Mouse (Mus musculus) kidney, postnatal 0 days (tissue): ENCODE results near the gene Gsdma. TPM values are rescaled to one million over a fixed set of nuclear protein-coding genes. Genes with fewer than 3 reads are reported as not detected.

ENCODE experiments used
- ATAC-seq: fragments of 200-750 bp; cut with Nextera tagmentation; replicated peaks from 2 replicates; pipeline ENCODE4 v1.8.0; 2017; ENCODE audit warnings: low read depth, moderate number of reproducible peaks, moderate TSS enrichment, moderate library complexity; ENCODE audit not compliant: low FRiP score
- DNase-seq: peaks from one replicate; pipeline ENCODE4 v3.0.0-alpha.2; 2016; ENCODE audit warnings: low spot score
- H3K27ac ChIP-seq: fragments of 300-500 bp; sonication (generic); 2 replicates; pipeline ENCODE4 v1.5.1; 2014; ENCODE audit warnings: mild to moderate bottlenecking
- H3K27me3 ChIP-seq: fragments of 300-500 bp; sonication (generic); 2 replicates; pipeline ENCODE4 v1.6.1; 2014; ENCODE audit warnings: low read length, mixed read lengths; ENCODE audit not compliant: insufficient read depth
- H3K36me3 ChIP-seq: fragments of 300-500 bp; sonication (generic); 2 replicates; pipeline ENCODE4 v1.6.1; 2014; ENCODE audit warnings: low read length, mixed read lengths; ENCODE audit not compliant: insufficient read depth
- H3K4me1 ChIP-seq: fragments of 300-500 bp; sonication (generic); replicated peaks from 2 replicates; pipeline ENCODE4 v1.6.1; 2014; ENCODE audit warnings: antibody characterized with exemption, low read length, mixed read lengths; ENCODE audit not compliant: insufficient read depth
- H3K4me2 ChIP-seq: fragments of 300-500 bp; sonication (generic); 2 replicates; pipeline ENCODE4 v1.6.1; 2014; ENCODE audit warnings: mild to moderate bottlenecking, low read length, moderate library complexity, mixed read lengths
- H3K4me3 ChIP-seq: fragments of 300-500 bp; sonication (generic); replicated peaks from 2 replicates; pipeline ENCODE4 v1.5.1; 2014; ENCODE audit warnings: low read depth, low read length
- H3K9ac ChIP-seq: fragments of 300-500 bp; sonication (generic); 2 replicates; pipeline ENCODE4 v1.6.1; 2014; ENCODE audit warnings: low read depth, low read length
- H3K9me3 ChIP-seq: fragments of 300-500 bp; sonication (generic); replicated peaks from 2 replicates; pipeline ENCODE4 v1.6.1; 2016; ENCODE audit warnings: low read length, inconsistent platforms, mixed read lengths
- CTCF ChIP-seq: IDR thresholded peaks from 2 replicates; pipeline ENCODE4 v1.5.1; 2016; ENCODE audit warnings: antibody characterized with exemption, low read depth, mild to moderate bottlenecking, moderate library complexity
- WGBS: fragments of 180-500 bp; shearing (Covaris S2); extraction: QIAGEN DNeasy Blood & Tissue Kit; methylation state at CpG from one replicate; pipeline ENCODE4 v1.1.7; 2014; 5-methylcytosine and 5-hydroxymethylcytosine counted together
- polyA plus RNA-seq: library from polyadenylated mRNA; unstranded; fragments of >200 nt; fragmentation: Nextera tagmentation; extraction: Ambion mirVana; gene quantifications from 2 replicates; pipeline ENCODE4 v1.2.1, GENCODE M21; 2015

Gsdma gene
- polyA plus RNA-seq, 1 experiment from 2014 or later: 0.21 TPM

- no peak overlapping the region for H3K4me3 ChIP-seq
- 0 out of 2 replicates have a peak, but pooled peaks cover 13% of the 10 kb centered on the region for H3K36me3 ChIP-seq
- peaks cover 42% of the 10 kb centered on the region for H3K4me1 ChIP-seq
- 48% methylated on average over 10 of the region's 10 CpGs for WGBS
- ATAC-seq: no peak
- peak; percentile 37; the same call in 1 of the 2 replicates for TF ChIP-seq CTCF
- H3K27me3 ChIP-seq: no peaks in the 10 kb centered on the region
- H3K9me3 ChIP-seq: no peaks in the 10 kb centered on the region
- peak overlapping the region; percentile 70 for H3K27ac ChIP-seq
- H3K4me2 ChIP-seq: 0 out of 2 replicates have a peak overlapping the region, but pooled peaks have one; percentile 5
- DNase-seq: peak; percentile 62
- H3K9ac ChIP-seq: no peak overlapping the region
Measured at GRCm38 (mm10) chr11:98705021-98705420, 40.9 kb downstream of the Gsdma start.

GRCm38 (mm10) chr11:98707401-98708281 is 43.5 kb downstream of the Gsdma start:
- no peak for TF ChIP-seq CTCF
- DNase-seq: peak; percentile 82

GRCm38 (mm10) chr11:98708282-98708956 is 44.3 kb downstream of the Gsdma start:
- Histone ChIP-seq H3K9me3 (no peaks in the 10 kb centered on the region), H3K9ac (peak overlapping the region; percentile 23; the same call in 1 of the 2 replicates), H3K27me3 (no peaks in the 10 kb centered on the region), H3K4me3 (no peak overlapping the region), H3K4me1 (peaks cover 51% of the 10 kb centered on the region), H3K36me3 (0 out of 2 replicates have a peak, but pooled peaks cover 28% of the 10 kb centered on the region), H3K4me2 (peak overlapping the region; percentile 8), H3K27ac (peak overlapping the region; percentile 85)
- 46% methylated on average over 19 of the region's 19 CpGs for WGBS
- DNase-seq (peak; percentile 77), ATAC-seq (no peak)
- no peak for TF ChIP-seq CTCF

More at GRCm38 (mm10) chr11:98707401-98708281, 43.5 kb downstream of the Gsdma start:
- Histone ChIP-seq H3K27me3 (no peaks in the 10 kb centered on the region), H3K4me1 (peaks cover 51% of the 10 kb centered on the region), H3K9ac (peak overlapping the region; percentile 23; the same call in 1 of the 2 replicates), H3K4me3 (no peak overlapping the region), H3K9me3 (no peaks in the 10 kb centered on the region), H3K36me3 (0 out of 2 replicates have a peak, but pooled peaks cover 22% of the 10 kb centered on the region), H3K4me2 (peak overlapping the region; percentile 8), H3K27ac (peak overlapping the region; percentile 85)
- ATAC-seq: 0 out of 2 replicates have a peak, but pooled peaks have one; percentile 20
- 45% methylated on average over 22 of the region's 22 CpGs for WGBS

GRCm38 (mm10) chr11:98709001-98709741 is 45.0 kb downstream of the Gsdma start:
- Histone ChIP-seq H3K4me2 (peak overlapping the region; percentile 8; the same call in 1 of the 2 replicates), H3K4me1 (peaks cover 53% of the 10 kb centered on the region), H3K9ac (0 out of 2 replicates have a peak overlapping the region, but pooled peaks have one; percentile 31), H3K4me3 (no peak overlapping the region), H3K36me3 (0 out of 2 replicates have a peak, but pooled peaks cover 31% of the 10 kb centered on the region), H3K27me3 (no peaks in the 10 kb centered on the region), H3K27ac (peak overlapping the region; percentile 85), H3K9me3 (no peaks in the 10 kb centered on the region)
- no peak for TF ChIP-seq CTCF
- 17% methylated on average over 26 of the region's 26 CpGs for WGBS
- ATAC-seq (peak; percentile 57), DNase-seq (peak; percentile 86)

- 38% methylated on average over 12 of the region's 12 CpGs for WGBS
- H3K36me3 ChIP-seq: 0 out of 2 replicates have a peak, but pooled peaks cover 22% of the 10 kb centered on the region
Measured at GRCm38 (mm10) chr11:98710416-98711045, 46.4 kb downstream of the Gsdma start.

More at GRCm38 (mm10) chr11:98710416-98711045, 46.4 kb downstream of the Gsdma start:
- DNase-seq (peak; percentile 94), ATAC-seq (peak; percentile 23)
- Histone ChIP-seq H3K9ac (0 out of 2 replicates have a peak overlapping the region, but pooled peaks have one; percentile 1), H3K27ac (peak overlapping the region; percentile 85), H3K4me2 (no peak overlapping the region; the same call in 1 of the 2 replicates), H3K4me1 (peaks cover 43% of the 10 kb centered on the region), H3K4me3 (no peak overlapping the region), H3K9me3 (no peaks in the 10 kb centered on the region), H3K27me3 (no peaks in the 10 kb centered on the region)
- TF ChIP-seq CTCF: peak; percentile 97
